In the genomic region with DNA sequence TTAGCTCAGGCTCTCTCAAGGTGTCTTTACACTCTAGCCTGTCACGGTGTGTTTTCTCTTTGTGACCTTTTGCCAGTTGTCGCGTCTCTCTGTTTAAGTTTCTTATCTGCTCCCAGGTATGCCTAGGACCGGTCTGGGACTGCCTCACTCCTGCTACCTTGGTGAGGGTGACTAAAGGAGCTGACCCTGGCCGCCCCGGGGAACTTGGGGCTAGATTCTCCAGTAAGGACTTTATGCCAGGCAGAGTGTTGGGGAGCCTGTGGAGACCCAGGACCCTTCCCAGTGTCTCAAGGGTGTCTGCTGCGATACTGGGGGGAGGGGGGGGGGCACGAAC, we compare ENCODE assay signal across 8 mouse cellular contexts. TPM values are rescaled to one million over a fixed set of nuclear protein-coding genes. Genes with fewer than 3 reads are reported as not detected.
A peak's percentile ranks its signal among the peaks of the same experiment; 100 is the strongest.
DNase-seq lines count a peak whose midpoint lies in the region; ATAC-seq and TF ChIP-seq lines count a peak whose summit lies in the region.

No protein-coding gene starts in this region.

- no peak; the same call in 1 of the 2 replicates for ATAC-seq in liver, embryonic 11.5 days (replicated peaks; ENCODE audit: low FRiP score)
- peak; percentile 75 for ATAC-seq in stomach, postnatal 0 days (ENCODE audit: low FRiP score, low TSS enrichment)

- TF ChIP-seq EP300 in stomach, postnatal 0 days (optimal IDR thresholded peaks at IDR 0.05) = no peak

- H3K27me3 ChIP-seq in testis, adult 2 months (ENCODE audit: control insufficient read depth, insufficient read depth, low read length) = no peaks in the 10 kb centered on the region
- no peaks in the 10 kb centered on the region for H3K27me3 ChIP-seq in liver, embryonic 11.5 days (replicated peaks; ENCODE audit: control insufficient read depth, insufficient read depth, low read length)
- H3K27me3 ChIP-seq in stomach, postnatal 0 days (ENCODE audit: control insufficient read depth, insufficient read depth, low read length) = no peaks in the 10 kb centered on the region

- peak; percentile 33 for DNase-seq in adrenal gland, postnatal 10 days
- DNase-seq in adrenal gland, postnatal 25 days = no peak
- no peak for DNase-seq in testis, postnatal 14 days (ENCODE audit: low spot score)
- no peak for DNase-seq in liver, embryonic 11.5 days (ENCODE audit: low spot score)
- DNase-seq in stomach, postnatal 0 days (ENCODE audit: low spot score) = peak; percentile 73
- no peak for DNase-seq in adrenal gland, adult 18-20 months (ENCODE audit: low spot score in 2 of 2)
- no peak for DNase-seq in right cerebral cortex, postnatal 36 days (ENCODE audit: low spot score in 2 of 2)

- H3K36me3 ChIP-seq in testis, adult 2 months (ENCODE audit: control insufficient read depth, insufficient read depth, low read length) = no peaks in the 10 kb centered on the region
- peaks cover 7% of the 10 kb centered on the region; the same call in 1 of the 2 replicates for H3K36me3 ChIP-seq in liver, embryonic 11.5 days (ENCODE audit: control insufficient read depth, insufficient read depth, low read length)
- H3K36me3 ChIP-seq in stomach, postnatal 0 days (ENCODE audit: control insufficient read depth, insufficient read depth, low read length) = 0 out of 2 replicates have a peak, but pooled peaks cover 3% of the 10 kb centered on the region

- TF ChIP-seq POLR2A in testis, adult 2 months (IDR thresholded peaks at IDR 0.05; ENCODE audit: control insufficient read depth, low read depth, low read length) = no peak

- no peaks in the 10 kb centered on the region for H3K9me3 ChIP-seq in liver, embryonic 11.5 days (ENCODE audit: control insufficient read depth, low read length)
- H3K9me3 ChIP-seq in stomach, postnatal 0 days (ENCODE audit: control insufficient read depth, low read length) = no peaks in the 10 kb centered on the region

- 8% methylated on average over 8 of the region's 8 CpGs for WGBS in liver, embryonic 11.5 days
- 9% methylated on average over 8 of the region's 8 CpGs for whole genome bisulfite sequencing in stomach, postnatal 0 days

- H3K4me3 ChIP-seq in testis, adult 2 months (ENCODE audit: control insufficient read depth, low read depth, low read length) = peak overlapping the region; percentile 98
- peak overlapping the region; percentile 64 for H3K4me3 ChIP-seq in liver, embryonic 11.5 days (ENCODE audit: low read depth, low read length)
- H3K4me3 ChIP-seq in stomach, postnatal 0 days (ENCODE audit: low read depth, low read length) = peak overlapping the region; percentile 84

- H3K9ac ChIP-seq in liver, embryonic 11.5 days (ENCODE audit: low read depth, low read length) = peak overlapping the region; percentile 59
- peak overlapping the region; percentile 92 for H3K9ac ChIP-seq in stomach, postnatal 0 days (ENCODE audit: low read length)

- no peak for TF ChIP-seq CTCF in testis, adult 2 months (IDR thresholded peaks at IDR 0.05; ENCODE audit: control insufficient read depth, insufficient read depth, insufficient replicate concordance, low read depth, low read length)
- TF ChIP-seq CTCF in stomach, postnatal 0 days (IDR thresholded peaks at IDR 0.05; ENCODE audit: low read depth) = no peak

- H3K27ac ChIP-seq in testis, adult 2 months (ENCODE audit: control insufficient read depth, insufficient read depth, low read depth, low read length) = peak overlapping the region; percentile 94
- peak overlapping the region; percentile 85 for H3K27ac ChIP-seq in liver, embryonic 11.5 days (ENCODE audit: low read depth, low read length)
- peak overlapping the region; percentile 99 for H3K27ac ChIP-seq in stomach, postnatal 0 days (replicated peaks)

- peak overlapping the region; percentile 72 for H3K4me2 ChIP-seq in liver, embryonic 11.5 days
- peak overlapping the region; percentile 71 for H3K4me2 ChIP-seq in stomach, postnatal 0 days (replicated peaks; ENCODE audit: low read depth)

- peaks cover 11% of the 10 kb centered on the region for H3K4me1 ChIP-seq in testis, adult 2 months (ENCODE audit: control insufficient read depth, insufficient read depth, low read length)
- H3K4me1 ChIP-seq in liver, embryonic 11.5 days (replicated peaks; ENCODE audit: control insufficient read depth, insufficient read depth, low read length) = peaks cover 34% of the 10 kb centered on the region
- peaks cover 8% of the 10 kb centered on the region; the same call in 1 of the 2 replicates for H3K4me1 ChIP-seq in stomach, postnatal 0 days (replicated peaks; ENCODE audit: control insufficient read depth, insufficient read depth)

RNA-seq across cellular contexts. Expression of gene Pttg1ip, which starts 0.7 kb away (rescaled TPM):
- 100 to 1,000 TPM; 160 to 178 TPM for total RNA-seq in adrenal gland, postnatal 10 days (2021)
- total RNA-seq in adrenal gland, postnatal 25 days (2021) = 154 and 195 TPM in 2 replicates
- polyA plus RNA-seq in testis, adult 2 months (2012; rRNA removed) = 127 and 131 TPM in 2 replicates
- 94.0 and 99.7 TPM in 2 replicates for polyA plus RNA-seq in liver, embryonic 11.5 days (2014; fragmentation: Nextera tagmentation; extraction: Ambion mirVana)
- 278 and 317 TPM in 2 replicates for polyA plus RNA-seq in stomach, postnatal 0 days (2015; fragmentation: Nextera tagmentation; extraction: Ambion mirVana)
- 100 to 1,000 TPM; 175 to 203 TPM for total RNA-seq in adrenal gland, adult 18-20 months (2021)

RNA-seq across cellular contexts. Expression of gene Sumo3, which starts 23.6 kb away (rescaled TPM):
- 100 to 1,000 TPM; 119 to 125 TPM for total RNA-seq in adrenal gland, postnatal 10 days (2021)
- 104 and 117 TPM in 2 replicates for total RNA-seq in adrenal gland, postnatal 25 days (2021)
- polyA plus RNA-seq in testis, adult 2 months (2012; rRNA removed) = 83.1 and 88.6 TPM in 2 replicates
- 249 and 271 TPM in 2 replicates for polyA plus RNA-seq in liver, embryonic 11.5 days (2014; fragmentation: Nextera tagmentation; extraction: Ambion mirVana)
- 232 and 239 TPM in 2 replicates for polyA plus RNA-seq in stomach, postnatal 0 days (2015; fragmentation: Nextera tagmentation; extraction: Ambion mirVana)
- 10 to 100 TPM; 91.8 to 98.8 TPM for total RNA-seq in adrenal gland, adult 18-20 months (2021)

RNA-seq across cellular contexts. Expression of gene Gm49325, which starts 23.7 kb away (rescaled TPM):
- total RNA-seq in adrenal gland, postnatal 10 days (2021) = 10 to 100 TPM; 22.3 to 30.4 TPM
- total RNA-seq in adrenal gland, postnatal 25 days (2021) = 20.9 TPM in 1 of 2 replicates, not detected in the other
- 0.72 TPM in 1 of 2 replicates, not detected in the other for polyA plus RNA-seq in testis, adult 2 months (2012; rRNA removed)
- polyA plus RNA-seq in liver, embryonic 11.5 days (2014; fragmentation: Nextera tagmentation; extraction: Ambion mirVana) = 1.8 and 4.5 TPM in 2 replicates
- 12.6 and 17.3 TPM in 2 replicates for polyA plus RNA-seq in stomach, postnatal 0 days (2015; fragmentation: Nextera tagmentation; extraction: Ambion mirVana)
- total RNA-seq in adrenal gland, adult 18-20 months (2021) = 10 to 100 TPM; 13.1 to 17.1 TPM

RNA-seq across cellular contexts. Expression of gene Ube2g2, which starts 39.8 kb away (rescaled TPM):
- total RNA-seq in adrenal gland, postnatal 10 days (2021) = 10 to 100 TPM; 44.4 to 46.1 TPM
- 45.4 and 45.5 TPM in 2 replicates for total RNA-seq in adrenal gland, postnatal 25 days (2021)
- 66.1 and 70.3 TPM in 2 replicates for polyA plus RNA-seq in testis, adult 2 months (2012; rRNA removed)
- 62.1 and 67.9 TPM in 2 replicates for polyA plus RNA-seq in liver, embryonic 11.5 days (2014; fragmentation: Nextera tagmentation; extraction: Ambion mirVana)
- 53.8 and 54.5 TPM in 2 replicates for polyA plus RNA-seq in stomach, postnatal 0 days (2015; fragmentation: Nextera tagmentation; extraction: Ambion mirVana)
- total RNA-seq in adrenal gland, adult 18-20 months (2021) = 10 to 100 TPM; 67.2 to 74.1 TPM

RNA-seq across cellular contexts. Expression of gene Itgb2, which starts 52.2 kb away (rescaled TPM):
- total RNA-seq in adrenal gland, postnatal 10 days (2021) = 1 to 10 TPM; 8.1 to 9.2 TPM
- total RNA-seq in adrenal gland, postnatal 25 days (2021) = 2.2 and 3.3 TPM in 2 replicates
- 0.77 and 0.81 TPM in 2 replicates for polyA plus RNA-seq in testis, adult 2 months (2012; rRNA removed)
- 18.6 and 19.1 TPM in 2 replicates for polyA plus RNA-seq in liver, embryonic 11.5 days (2014; fragmentation: Nextera tagmentation; extraction: Ambion mirVana)
- 1.3 TPM in 2 replicates for polyA plus RNA-seq in stomach, postnatal 0 days (2015; fragmentation: Nextera tagmentation; extraction: Ambion mirVana)
- 10 to 100 TPM in 1 of 2 experiments, 1 to 10 TPM in 1; 7.8 to 16.2 TPM for total RNA-seq in adrenal gland, adult 18-20 months (2021)

Comparison
In these comparisons a context has a peak if more than half of its experiments do, and no peak if none do; other contexts are left out.
1. DNase-seq: peak in adrenal gland, postnatal 10 days (single experiment) and stomach, postnatal 0 days (single experiment); none in adrenal gland, postnatal 25 days (single experiment), testis, postnatal 14 days (single experiment), liver, embryonic 11.5 days (single experiment), adrenal gland, adult 18-20 months (0 of 2) and right cerebral cortex, postnatal 36 days (0 of 2).
2. Peak in every context shown above with its lines, with median percentiles within 50 percentile points of each other: H3K27ac ChIP-seq and H3K4me3 ChIP-seq.